Mouse (Mus musculus) intestine, embryonic 14.5 days (tissue): Measurements from ENCODE around the gene Synpo2. TPM values are rescaled to one million over a fixed set of nuclear protein-coding genes. Genes with fewer than 3 reads are reported as not detected.

Experiments used
- ATAC-seq: fragments of 200-750 bp; cut with Nextera tagmentation; replicated peaks from 2 replicates; pipeline ENCODE4 v1.8.0; 2017; ENCODE audit warnings: low read depth, moderate number of reproducible peaks, moderate TSS enrichment, moderate library complexity; ENCODE audit not compliant: low FRiP score, low TSS enrichment
- DNase-seq: peaks from one replicate; pipeline ENCODE4 v3.0.0-alpha.2; 2018; ENCODE audit warnings: low spot score
- H3K27ac ChIP-seq: fragments of 300-500 bp; sonication (generic); 2 replicates; pipeline ENCODE4 v1.5.1; 2014; ENCODE audit warnings: low read depth, mild to moderate bottlenecking, control low read depth
- H3K27me3 ChIP-seq: fragments of 300-500 bp; sonication (generic); replicated peaks from 2 replicates; pipeline ENCODE4 v1.6.1; 2014; ENCODE audit warnings: low read length, control low read depth; ENCODE audit not compliant: control insufficient read depth, insufficient read depth
- H3K36me3 ChIP-seq: fragments of 300-500 bp; sonication (generic); 2 replicates; pipeline ENCODE4 v1.6.1; 2014; ENCODE audit warnings: low read length, control low read depth; ENCODE audit not compliant: control insufficient read depth, insufficient read depth
- H3K4me1 ChIP-seq: fragments of 300-500 bp; sonication (generic); replicated peaks from 2 replicates; pipeline ENCODE4 v1.6.1; 2014; ENCODE audit warnings: low read length, control low read depth, mixed read lengths; ENCODE audit not compliant: control insufficient read depth, insufficient read depth
- H3K4me2 ChIP-seq: fragments of 300-500 bp; sonication (generic); 2 replicates; pipeline ENCODE4 v1.6.1; 2014; ENCODE audit warnings: low read length
- H3K4me3 ChIP-seq: fragments of 300-500 bp; sonication (generic); 2 replicates; pipeline ENCODE4 v1.5.1; 2014; ENCODE audit warnings: low read depth, low read length, control low read depth, mixed read lengths
- H3K9ac ChIP-seq: fragments of 300-500 bp; sonication (generic); 2 replicates; pipeline ENCODE4 v1.6.1; 2014; ENCODE audit warnings: mild to moderate bottlenecking, low read length
- H3K9me3 ChIP-seq: fragments of 300-500 bp; sonication (generic); 2 replicates; pipeline ENCODE4 v1.6.1; 2016; ENCODE audit warnings: low read length, control low read depth; ENCODE audit not compliant: control insufficient read depth
- WGBS: fragments of 180-500 bp; shearing (Covaris S2); extraction: QIAGEN DNeasy Blood & Tissue Kit; methylation state at CpG from one replicate; pipeline ENCODE4 v1.1.7; 2014; 5-methylcytosine and 5-hydroxymethylcytosine counted together
- polyA plus RNA-seq: library from polyadenylated mRNA; unstranded; fragments of >200 nt; fragmentation: Nextera tagmentation; extraction: Ambion mirVana; gene quantifications from 2 replicates; pipeline ENCODE4 v1.2.1, GENCODE M21; 2014

Synpo2 gene
- polyA plus RNA-seq, 1 experiment from 2014 or later, result 56.2 TPM

DNA sequence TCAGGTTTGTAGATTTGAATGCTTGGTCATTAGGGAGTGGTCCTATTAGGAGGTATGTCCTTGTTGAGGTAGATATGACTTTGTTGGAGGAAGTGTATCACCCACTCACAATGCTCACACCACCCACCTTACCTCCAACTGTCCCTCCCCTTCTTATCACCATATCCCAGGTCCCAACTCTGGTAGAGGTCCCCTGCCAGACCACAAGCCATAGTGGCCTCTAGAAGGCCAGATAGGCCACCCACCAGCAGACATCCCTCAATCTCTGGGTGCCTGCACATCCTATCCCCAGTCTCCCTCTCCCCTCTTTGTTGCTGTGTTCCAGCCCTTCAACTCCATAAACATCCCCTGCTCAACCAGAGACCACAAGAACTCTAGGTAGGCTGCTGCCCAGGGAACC is 44.3 kb downstream of the Synpo2 start:
- no peak overlapping the region for H3K4me3 ChIP-seq
- H3K4me2 ChIP-seq, result no peak overlapping the region
- H3K9me3 ChIP-seq, result no peaks in the 10 kb centered on the region
- ATAC-seq (no peak), DNase-seq (no peak)
- no peak overlapping the region for H3K9ac ChIP-seq
- H3K4me1 ChIP-seq, result peaks cover 2% of the 10 kb centered on the region; the same call in 1 of the 2 replicates
- no peaks in the 10 kb centered on the region for H3K36me3 ChIP-seq
- no peaks in the 10 kb centered on the region for H3K27me3 ChIP-seq
- H3K27ac ChIP-seq, result no peak overlapping the region

DNA sequence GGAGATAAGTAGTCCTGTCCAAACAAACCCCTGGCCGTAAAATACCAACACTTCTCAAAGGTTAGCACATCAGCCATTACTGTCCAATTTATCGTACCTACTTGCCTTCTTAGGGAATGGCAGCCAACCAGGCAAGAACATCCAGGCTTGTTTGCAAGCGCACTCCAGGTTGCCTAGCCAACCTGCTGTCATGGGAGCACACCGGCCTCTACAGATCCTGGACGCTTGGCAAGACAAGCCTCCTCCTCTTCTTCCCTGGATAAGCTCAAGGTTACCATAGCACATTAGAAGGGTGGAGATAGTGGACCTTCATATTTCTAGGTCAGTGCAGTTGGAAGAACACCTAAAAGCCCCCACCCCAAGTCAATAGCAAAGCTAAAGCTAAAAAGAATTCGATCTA is 45.6 kb downstream of the Synpo2 start:
- no peak for DNase-seq
- ATAC-seq, result no peak
- peaks cover 2% of the 10 kb centered on the region; the same call in 1 of the 2 replicates for H3K4me1 ChIP-seq
- H3K27me3 ChIP-seq, result no peaks in the 10 kb centered on the region
- H3K4me2 ChIP-seq, result no peak overlapping the region
- H3K9ac ChIP-seq, result no peak overlapping the region
- no peaks in the 10 kb centered on the region for H3K9me3 ChIP-seq
- WGBS, result 55% methylated on average over 6 of the region's 6 CpGs
- H3K27ac ChIP-seq, result no peak overlapping the region
- H3K36me3 ChIP-seq, result no peaks in the 10 kb centered on the region
- no peak overlapping the region for H3K4me3 ChIP-seq

DNA sequence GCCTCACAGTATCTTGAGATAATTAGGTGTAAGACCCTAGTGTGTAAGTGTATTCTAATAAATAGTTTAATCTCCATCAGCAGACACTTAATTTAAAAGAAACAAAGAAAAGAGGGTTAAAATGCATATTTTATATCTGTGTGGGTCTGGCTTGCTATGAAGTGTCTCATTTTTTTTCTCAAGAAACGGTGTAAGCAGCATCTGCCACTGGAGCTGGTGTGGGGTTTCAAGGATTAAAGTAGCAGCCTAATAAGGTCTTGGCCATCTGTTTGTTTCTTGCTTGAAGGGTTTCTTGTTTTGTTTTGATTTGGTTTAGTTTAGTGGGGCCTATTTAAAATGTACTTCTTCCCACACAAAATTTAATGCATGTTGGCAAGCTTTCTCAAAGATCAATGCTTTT is 46.1 kb downstream of the Synpo2 start:
- H3K4me2 ChIP-seq, result no peak overlapping the region
- H3K9me3 ChIP-seq, result no peaks in the 10 kb centered on the region
- peaks cover 2% of the 10 kb centered on the region; the same call in 1 of the 2 replicates for H3K4me1 ChIP-seq
- DNase-seq (no peak), ATAC-seq (no peak)
- H3K27ac ChIP-seq, result no peak overlapping the region
- WGBS, result 52% methylated on average over 1 of the region's 1 CpGs
- H3K9ac ChIP-seq, result no peak overlapping the region
- no peak overlapping the region for H3K4me3 ChIP-seq
- H3K27me3 ChIP-seq, result no peaks in the 10 kb centered on the region
- no peaks in the 10 kb centered on the region for H3K36me3 ChIP-seq

DNA sequence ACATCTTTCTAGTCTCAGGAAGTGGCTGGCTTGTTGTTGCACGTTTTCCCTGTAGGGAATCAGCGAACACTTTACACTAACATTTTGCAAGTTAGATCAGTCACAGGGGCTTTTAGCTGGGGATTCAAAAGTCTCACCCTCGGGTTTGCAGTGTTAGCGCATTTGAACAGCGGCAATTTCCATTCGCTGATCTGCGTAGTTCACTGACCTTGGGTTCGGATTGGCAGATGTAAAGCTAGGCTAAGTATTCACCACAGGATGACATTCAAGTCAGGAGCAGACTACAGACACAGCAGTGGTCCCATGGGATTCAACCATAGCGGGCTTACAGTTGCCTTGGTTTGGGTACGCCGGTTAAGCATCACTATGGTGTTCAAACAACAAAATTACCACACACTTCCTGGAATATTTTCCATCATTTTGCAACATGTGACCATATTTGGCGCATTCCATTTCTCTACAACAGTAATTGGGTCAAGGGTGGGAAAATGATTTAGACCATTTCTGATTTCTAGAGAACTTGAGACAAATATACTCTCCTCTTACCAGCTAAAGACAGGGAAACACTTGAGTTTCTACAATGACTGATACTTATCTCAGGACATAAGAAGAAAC is 47.2 kb downstream of the Synpo2 start:
- no peak overlapping the region for H3K9ac ChIP-seq
- H3K9me3 ChIP-seq, result no peaks in the 10 kb centered on the region
- H3K36me3 ChIP-seq, result no peaks in the 10 kb centered on the region
- 81% methylated on average over 12 of the region's 12 CpGs for WGBS
- 0 out of 2 replicates have a peak overlapping the region, but pooled peaks have one; percentile 44 for H3K27ac ChIP-seq
- H3K4me1 ChIP-seq, result peaks cover 2% of the 10 kb centered on the region; the same call in 1 of the 2 replicates
- H3K27me3 ChIP-seq, result no peaks in the 10 kb centered on the region
- DNase-seq (no peak), ATAC-seq (no peak)
- H3K4me2 ChIP-seq, result no peak overlapping the region
- H3K4me3 ChIP-seq, result no peak overlapping the region

DNA sequence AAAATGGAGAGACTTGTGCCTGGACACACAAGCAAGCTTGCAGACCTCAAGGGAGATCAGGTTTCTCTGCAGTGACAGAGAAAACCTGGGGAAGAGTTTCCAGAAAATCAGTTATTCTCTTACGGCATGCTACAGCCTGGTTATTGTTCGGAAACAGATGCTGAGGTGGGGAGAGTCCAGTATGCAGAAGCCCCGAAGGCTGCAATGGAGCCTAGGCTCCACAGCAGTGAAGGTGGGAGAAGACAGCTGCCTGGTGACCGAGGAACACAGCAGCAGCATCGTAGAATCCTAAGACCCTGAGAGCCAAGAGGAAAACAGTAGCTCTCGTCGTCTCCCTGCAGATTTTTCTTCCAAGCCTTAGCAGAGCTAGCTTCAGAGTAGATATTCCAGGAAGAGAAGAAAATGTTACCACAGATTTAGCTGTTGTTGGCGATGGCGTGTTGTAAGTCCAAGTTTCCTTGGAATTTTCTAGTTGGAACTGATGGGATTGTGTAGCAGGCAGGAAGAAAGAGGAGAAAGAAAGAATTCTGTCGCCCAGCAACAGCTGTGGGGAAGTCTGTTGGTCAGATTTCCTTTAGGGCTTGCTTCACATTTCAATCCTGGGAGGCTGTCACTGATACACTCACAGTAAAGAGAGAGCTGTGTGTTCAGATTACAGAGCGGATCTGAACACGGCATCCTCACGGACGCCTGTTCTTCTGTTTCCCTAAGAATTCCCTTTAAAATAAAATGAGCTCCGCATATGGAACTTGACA is 48.4 kb downstream of the Synpo2 start:
- Histone ChIP-seq H3K27me3 (no peaks in the 10 kb centered on the region), H3K9ac (no peak overlapping the region), H3K4me1 (peaks cover 6% of the 10 kb centered on the region; the same call in 1 of the 2 replicates), H3K9me3 (no peaks in the 10 kb centered on the region), H3K4me2 (no peak overlapping the region), H3K27ac (peak overlapping the region; percentile 44; the same call in 1 of the 2 replicates), H3K4me3 (no peak overlapping the region), H3K36me3 (no peaks in the 10 kb centered on the region)
- no peak for ATAC-seq
- DNase-seq, result no peak
- 72% methylated on average over 15 of the region's 15 CpGs for WGBS

DNA sequence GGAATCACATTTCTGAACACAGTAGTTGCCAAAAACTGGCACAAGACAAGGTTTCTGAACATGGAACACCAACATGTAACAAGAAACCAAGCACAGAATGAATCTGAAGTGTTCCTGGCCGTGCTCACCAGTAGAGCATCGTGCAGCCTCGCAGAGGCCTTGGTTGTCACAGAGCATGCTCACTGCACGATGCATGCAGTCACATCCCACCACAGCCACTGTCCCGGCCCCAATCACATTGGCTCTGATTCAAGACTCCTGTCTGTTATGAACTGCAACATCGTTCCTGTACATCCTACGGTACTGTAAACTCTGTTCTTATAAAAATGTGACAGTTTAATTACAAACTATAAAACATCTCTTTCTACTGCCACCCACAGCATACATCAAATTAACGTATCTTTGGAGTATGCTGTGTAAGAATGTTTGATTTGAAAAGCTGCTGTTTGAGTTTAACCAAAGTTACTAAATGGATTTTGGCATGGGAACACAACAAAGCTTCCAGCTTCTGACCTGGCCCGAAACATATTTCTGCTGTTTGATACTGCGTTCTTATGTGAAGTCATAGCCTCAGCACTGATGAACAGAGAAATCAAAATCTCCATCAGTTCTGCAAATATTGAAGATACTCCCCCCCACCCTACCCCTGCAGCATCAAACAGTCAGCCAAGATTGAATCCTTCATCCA is 50.6 kb downstream of the Synpo2 start:
- ATAC-seq (no peak), DNase-seq (no peak)
- H3K27me3 ChIP-seq, result no peaks in the 10 kb centered on the region
- no peak overlapping the region for H3K4me2 ChIP-seq
- H3K4me1 ChIP-seq, result peaks cover 7% of the 10 kb centered on the region; the same call in 1 of the 2 replicates
- no peak overlapping the region for H3K4me3 ChIP-seq
- no peaks in the 10 kb centered on the region for H3K9me3 ChIP-seq
- H3K36me3 ChIP-seq, result no peaks in the 10 kb centered on the region
- 55% methylated on average over 10 of the region's 10 CpGs for WGBS
- peak overlapping the region; percentile 45 for H3K27ac ChIP-seq
- H3K9ac ChIP-seq, result no peak overlapping the region

DNA sequence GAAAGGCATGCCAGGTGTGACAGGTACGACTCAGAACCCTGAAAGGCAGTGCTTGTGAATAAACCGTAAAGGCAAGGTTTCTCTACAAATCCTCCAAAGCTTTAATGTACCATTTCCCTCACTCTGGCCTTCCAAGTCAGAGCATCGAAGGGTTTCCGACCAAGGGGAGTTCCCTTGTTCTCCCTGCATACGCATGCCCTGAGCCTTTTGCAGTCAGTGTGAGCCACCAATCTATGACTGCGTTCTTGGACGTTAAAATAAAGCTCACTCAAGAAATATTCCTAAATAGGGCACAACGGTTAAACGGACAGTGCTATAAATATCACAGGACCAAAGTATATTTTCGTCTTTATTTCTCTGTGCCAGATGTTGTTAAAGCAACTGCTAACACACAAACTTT is 51.7 kb downstream of the Synpo2 start:
- H3K9ac ChIP-seq, result no peak overlapping the region
- H3K36me3 ChIP-seq, result no peaks in the 10 kb centered on the region
- H3K4me2 ChIP-seq, result no peak overlapping the region
- H3K27me3 ChIP-seq, result no peaks in the 10 kb centered on the region
- no peak for ATAC-seq
- peak overlapping the region; percentile 69 for H3K27ac ChIP-seq
- DNase-seq, result no peak
- 56% methylated on average over 10 of the region's 10 CpGs for WGBS
- H3K9me3 ChIP-seq, result no peaks in the 10 kb centered on the region
- H3K4me3 ChIP-seq, result no peak overlapping the region
- H3K4me1 ChIP-seq, result peaks cover 18% of the 10 kb centered on the region

DNA sequence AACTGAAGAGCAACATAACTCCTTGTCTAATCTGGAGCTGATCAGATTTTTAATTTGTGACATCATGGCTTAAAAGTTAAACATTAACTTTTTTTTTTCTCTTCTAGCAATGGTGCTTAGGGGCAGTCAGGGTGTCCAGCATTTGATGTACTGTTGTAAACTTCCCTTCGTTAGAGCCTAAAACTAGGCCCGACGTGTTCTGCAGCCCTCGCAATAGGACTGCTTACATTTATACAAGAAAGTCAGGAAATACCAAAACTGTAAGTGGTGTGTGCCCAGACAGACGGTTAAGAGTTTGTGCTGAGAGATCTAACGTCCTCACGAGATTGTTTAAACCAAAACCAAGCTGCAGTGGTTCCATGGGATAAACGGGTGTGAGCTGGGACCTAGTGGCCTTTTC is 56.4 kb downstream of the Synpo2 start:
- H3K9me3 ChIP-seq, result no peaks in the 10 kb centered on the region
- H3K36me3 ChIP-seq, result no peaks in the 10 kb centered on the region
- H3K27ac ChIP-seq, result peak overlapping the region; percentile 74
- ATAC-seq (no peak; the same call in 1 of the 2 replicates), DNase-seq (no peak)
- no peaks in the 10 kb centered on the region for H3K27me3 ChIP-seq
- no peak overlapping the region for H3K4me3 ChIP-seq
- H3K4me1 ChIP-seq, result peaks cover 44% of the 10 kb centered on the region
- 0 out of 2 replicates have a peak overlapping the region, but pooled peaks have one; percentile 6 for H3K4me2 ChIP-seq
- 27% methylated on average over 8 of the region's 8 CpGs for WGBS
- H3K9ac ChIP-seq, result no peak overlapping the region
